Mouse (Mus musculus): ENCODE measurements at regions not wholly inside any gene's neighbourhood (a gene's known extent, or its start where the extent isn't known, plus 50 kb on each side); places are given as distances from the start of the nearest gene placed in this dataset.

DNA sequence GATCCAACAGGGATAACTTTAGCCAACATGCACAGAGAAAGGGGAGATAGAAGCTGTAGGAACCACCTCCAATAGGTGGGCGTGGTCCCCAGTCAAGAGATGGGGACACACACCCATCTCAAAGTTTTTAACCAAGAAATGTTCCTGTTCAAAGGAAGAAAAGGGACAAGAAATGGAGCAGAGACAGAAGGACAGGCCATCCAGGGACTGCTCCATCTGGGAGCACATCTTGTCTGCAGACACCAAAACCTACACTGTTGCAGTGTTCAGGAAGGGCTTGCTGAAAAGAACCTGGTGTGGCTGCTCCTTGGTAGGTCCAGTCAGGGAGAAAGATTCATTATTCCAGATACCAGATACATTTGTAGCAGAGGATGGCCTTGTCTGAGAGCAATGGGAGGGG, 676.5 kb upstream of the Foxg1 start:
- DNase-seq (ENCODE audit: low spot score), result no peak

DNA sequence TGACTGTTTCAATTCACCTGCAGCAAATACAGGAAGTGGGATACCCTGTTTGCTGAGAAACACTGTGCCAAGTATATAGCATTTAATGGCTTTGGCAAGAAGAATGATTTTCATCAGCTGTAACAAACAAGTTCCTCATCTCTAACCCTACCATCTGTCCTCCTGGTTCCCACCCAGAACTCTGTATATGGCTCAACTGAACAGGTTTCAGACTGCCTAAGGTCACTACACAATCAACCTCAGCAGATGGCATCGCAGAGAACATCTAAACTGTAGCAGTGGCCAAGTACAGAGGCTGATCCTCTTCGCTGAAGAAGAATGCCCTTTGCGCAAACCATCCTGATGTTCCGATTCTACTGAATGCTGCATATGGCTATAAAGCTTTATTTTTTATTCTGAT, 668.8 kb upstream of the Foxg1 start:
- no peak for DNase-seq (ENCODE audit: low spot score)

DNA sequence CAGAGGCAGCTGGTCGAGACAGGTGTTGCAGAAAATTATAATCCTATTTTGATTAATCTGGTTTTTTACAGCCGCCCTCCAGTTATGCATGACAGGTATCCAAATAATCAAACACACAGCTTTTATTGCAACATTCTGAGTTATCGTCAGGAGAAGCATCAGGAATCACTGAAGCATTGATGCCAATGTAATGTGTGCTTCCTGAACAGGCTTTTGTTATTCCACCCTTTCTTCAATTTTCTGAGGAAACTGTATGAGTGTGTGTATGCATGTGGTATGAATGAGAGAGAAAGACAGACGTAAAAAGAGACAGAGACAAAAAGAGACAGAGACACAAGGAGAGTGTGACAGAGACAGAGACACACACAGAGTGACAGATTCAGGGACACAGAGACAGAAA, 652.6 kb upstream of the Foxg1 start:
- no peak for DNase-seq (ENCODE audit: low spot score)

DNA sequence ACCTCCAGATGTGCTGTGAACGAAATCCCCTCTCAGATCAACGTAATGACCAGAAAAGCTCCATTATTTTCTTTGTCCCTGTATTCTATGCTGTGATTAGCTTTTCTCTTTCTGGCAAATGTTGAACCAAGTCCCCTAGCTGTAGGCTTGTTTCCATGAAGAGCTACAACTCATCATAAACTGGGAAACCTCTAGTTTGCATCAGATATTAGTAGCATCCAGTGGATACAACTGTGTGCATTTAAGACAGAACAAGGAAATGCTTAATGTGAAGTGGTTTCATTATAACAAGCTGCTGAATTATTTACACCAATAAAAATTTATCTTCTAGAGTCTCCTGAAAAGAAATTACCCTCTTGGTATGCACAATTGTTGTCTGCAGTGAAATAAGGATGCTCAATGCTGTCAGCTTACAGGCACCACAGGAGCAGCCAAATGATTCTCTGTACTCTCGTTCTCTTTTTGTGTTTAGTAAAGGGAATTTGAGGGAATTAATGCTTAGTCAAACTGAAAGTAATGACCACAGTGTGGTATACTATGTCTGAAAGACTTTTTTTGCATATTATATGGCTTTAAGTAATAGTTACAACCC, 623.6 kb upstream of the Foxg1 start:
- no peak for DNase-seq (ENCODE audit: low spot score)

All from ovary, postnatal 14 days (tissue).